Mouse (Mus musculus): ENCODE data around the gene Hmgcs2. TPM values are rescaled to one million over a fixed set of nuclear protein-coding genes. Genes with fewer than 3 reads are reported as not detected.

The Hmgcs2 gene
- polyA plus RNA-seq, 1 experiment = 2.5 TPM

DNA sequence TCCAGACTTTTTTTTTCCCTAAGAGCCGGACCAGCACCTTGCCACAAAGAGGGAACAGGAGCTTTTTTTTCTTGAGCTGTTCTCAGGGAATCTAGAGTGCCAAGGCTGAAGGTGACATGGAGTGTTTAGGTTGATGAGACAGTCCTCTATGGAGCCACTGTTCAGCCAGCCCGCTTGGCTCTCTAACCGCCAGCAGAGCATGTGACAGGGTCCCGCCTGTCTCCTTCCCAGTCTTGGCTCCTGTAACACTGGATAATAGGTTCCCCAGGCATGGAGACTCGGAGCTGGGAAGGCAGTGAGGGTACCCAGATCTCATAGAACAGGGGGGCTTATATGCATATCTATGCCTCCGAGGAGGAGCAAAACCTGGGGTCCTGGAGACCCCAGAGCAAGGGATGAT lies 28.4 kb downstream of the Hmgcs2 start:
- H3K4me1 ChIP-seq (ENCODE audit: control insufficient read depth, insufficient read depth, insufficient read length, low read length) = no peaks in the 10 kb centered on the region
- H3K27ac ChIP-seq (replicated peaks; ENCODE audit: low read depth, low read length) = no peak overlapping the region
- H3K4me3 ChIP-seq (ENCODE audit: insufficient read depth, low read depth, low read length) = no peak overlapping the region

DNA sequence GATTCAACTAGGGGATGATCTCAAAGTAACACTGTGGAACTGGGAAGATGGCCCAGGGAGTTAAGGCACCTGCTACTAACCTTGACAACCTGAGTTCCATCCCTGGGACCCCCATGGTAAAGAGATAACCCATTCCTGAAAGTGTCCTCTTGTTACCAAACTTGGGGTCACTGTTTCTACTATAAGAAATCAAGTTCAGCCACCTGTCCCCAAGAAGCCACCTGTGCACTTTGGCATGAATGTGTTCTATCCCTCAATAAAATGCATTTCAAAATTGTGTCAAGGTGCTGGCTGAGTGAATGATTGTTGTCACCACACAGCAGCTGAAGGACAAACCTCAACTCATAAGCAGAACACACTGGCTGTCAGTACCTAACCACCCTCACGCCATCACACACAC lies 30.2 kb downstream of the Hmgcs2 start:
- no peaks in the 10 kb centered on the region for H3K4me1 ChIP-seq (ENCODE audit: control insufficient read depth, insufficient read depth, insufficient read length, low read length)
- no peak overlapping the region for H3K27ac ChIP-seq (replicated peaks; ENCODE audit: low read depth, low read length)
- no peak overlapping the region for H3K4me3 ChIP-seq (ENCODE audit: insufficient read depth, low read depth, low read length)

DNA sequence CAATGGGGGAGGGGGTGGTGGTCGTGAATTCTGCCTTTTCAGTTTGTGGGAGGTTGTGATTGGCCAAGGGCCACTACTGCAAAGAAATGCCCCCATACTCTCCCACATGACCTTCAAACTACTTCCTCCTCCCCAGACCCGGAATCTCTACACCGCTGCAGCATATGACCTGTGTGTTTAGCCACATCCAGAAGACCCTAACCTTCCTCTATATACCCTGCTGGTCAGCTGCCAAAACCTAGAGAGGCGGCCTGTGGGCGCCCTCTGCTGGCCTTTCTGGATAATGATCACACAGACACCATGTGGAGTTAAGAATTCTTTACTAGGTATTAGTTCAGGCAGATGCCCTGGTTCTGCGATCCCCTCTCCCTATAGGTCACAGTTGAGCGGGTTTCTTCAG lies 32.6 kb downstream of the Hmgcs2 start:
- Histone ChIP-seq H3K27ac (replicated peaks; ENCODE audit: low read depth, low read length) (no peak overlapping the region), H3K4me1 (ENCODE audit: control insufficient read depth, insufficient read depth, insufficient read length, low read length) (no peaks in the 10 kb centered on the region), H3K4me3 (ENCODE audit: insufficient read depth, low read depth, low read length) (no peak overlapping the region)

DNA sequence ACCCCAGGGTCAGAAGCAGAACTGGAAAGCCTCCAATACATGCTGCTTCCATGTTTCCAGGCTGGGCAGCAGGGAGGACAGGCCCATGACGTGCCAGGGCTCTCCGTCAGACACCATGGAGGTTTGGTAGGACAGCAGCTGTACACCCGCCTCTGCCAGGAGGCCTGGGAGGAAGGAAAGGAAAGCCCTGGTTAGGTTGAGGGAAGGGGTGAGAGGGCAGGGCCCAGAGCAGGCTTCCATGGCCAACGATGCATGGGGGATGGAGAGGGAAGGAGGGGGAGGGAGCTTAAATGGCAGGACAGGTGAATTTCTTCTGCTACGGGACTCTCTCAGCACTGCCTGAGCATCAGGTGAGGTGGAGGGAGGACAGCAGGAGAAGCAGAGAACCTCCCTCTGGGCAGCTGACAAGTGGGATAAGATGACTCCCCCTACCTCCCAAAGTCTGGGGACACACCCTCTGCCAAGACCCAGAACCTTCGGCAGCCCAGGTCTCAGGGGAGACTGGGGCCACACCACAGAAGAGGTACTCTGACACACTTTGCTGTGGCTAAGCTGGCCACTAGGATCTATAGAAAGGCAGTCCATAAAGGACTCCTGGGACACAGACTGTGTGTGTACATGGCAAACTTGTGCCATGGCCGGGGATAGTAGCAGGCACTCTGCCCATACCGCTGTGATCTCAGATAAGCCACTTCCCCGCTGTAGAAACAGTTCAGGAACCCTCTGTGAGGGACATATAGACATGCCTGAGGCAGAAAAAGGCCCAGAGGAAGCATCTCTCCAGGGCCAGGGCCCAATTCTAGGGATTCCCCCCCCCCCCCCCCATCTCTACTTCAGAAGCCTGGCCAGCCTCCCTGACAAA lies 33.3 kb downstream of the Hmgcs2 start:
- Histone ChIP-seq H3K27ac (replicated peaks; ENCODE audit: low read depth, low read length) (no peak overlapping the region), H3K4me3 (ENCODE audit: insufficient read depth, low read depth, low read length) (no peak overlapping the region), H3K4me1 (ENCODE audit: control insufficient read depth, insufficient read depth, insufficient read length, low read length) (no peaks in the 10 kb centered on the region)

DNA sequence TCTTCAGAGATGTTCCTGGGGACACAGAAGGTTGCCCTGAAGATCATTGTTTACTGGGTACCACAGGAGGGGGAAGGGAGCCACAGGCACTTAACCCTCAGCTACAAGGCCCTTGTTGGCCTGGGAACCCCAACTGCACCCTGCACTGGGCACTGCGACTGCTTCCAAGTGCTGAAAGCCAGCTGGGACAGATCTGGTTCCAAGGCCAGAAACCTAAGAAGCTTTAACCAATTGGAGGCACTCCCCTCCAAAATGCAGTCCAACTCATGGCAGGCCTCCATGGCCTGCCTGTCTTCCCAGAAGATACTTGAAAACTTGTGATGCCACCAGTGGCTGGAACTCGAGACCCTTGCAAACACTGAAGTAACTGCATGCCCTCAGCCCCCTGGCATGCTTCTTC lies 34.9 kb downstream of the Hmgcs2 start:
- Histone ChIP-seq H3K4me3 (ENCODE audit: insufficient read depth, low read depth, low read length) (no peak overlapping the region), H3K27ac (replicated peaks; ENCODE audit: low read depth, low read length) (no peak overlapping the region), H3K4me1 (ENCODE audit: control insufficient read depth, insufficient read depth, insufficient read length, low read length) (no peaks in the 10 kb centered on the region)

DNA sequence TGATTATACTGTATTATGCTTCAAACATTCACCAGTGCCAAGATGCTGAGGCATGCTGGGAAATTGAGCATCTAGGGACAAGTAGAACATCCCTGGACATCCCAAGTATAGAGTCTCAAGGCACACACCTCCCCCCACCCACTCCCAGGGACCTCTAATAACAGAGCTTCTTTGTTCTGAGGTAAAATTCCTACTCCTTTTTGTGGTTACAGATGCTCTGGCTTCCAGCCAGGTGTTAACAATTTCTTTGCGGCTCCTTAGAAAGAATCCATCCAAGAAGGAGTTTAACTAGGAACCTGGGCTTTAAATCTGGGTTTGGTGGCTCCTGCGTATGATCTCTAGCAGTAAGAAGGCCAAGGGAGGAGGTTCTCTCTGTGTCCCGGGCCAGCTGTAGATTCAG lies 36.9 kb downstream of the Hmgcs2 start:
- Histone ChIP-seq H3K27ac (replicated peaks; ENCODE audit: low read depth, low read length) (no peak overlapping the region), H3K4me1 (ENCODE audit: control insufficient read depth, insufficient read depth, insufficient read length, low read length) (no peaks in the 10 kb centered on the region), H3K4me3 (ENCODE audit: insufficient read depth, low read depth, low read length) (no peak overlapping the region)

DNA sequence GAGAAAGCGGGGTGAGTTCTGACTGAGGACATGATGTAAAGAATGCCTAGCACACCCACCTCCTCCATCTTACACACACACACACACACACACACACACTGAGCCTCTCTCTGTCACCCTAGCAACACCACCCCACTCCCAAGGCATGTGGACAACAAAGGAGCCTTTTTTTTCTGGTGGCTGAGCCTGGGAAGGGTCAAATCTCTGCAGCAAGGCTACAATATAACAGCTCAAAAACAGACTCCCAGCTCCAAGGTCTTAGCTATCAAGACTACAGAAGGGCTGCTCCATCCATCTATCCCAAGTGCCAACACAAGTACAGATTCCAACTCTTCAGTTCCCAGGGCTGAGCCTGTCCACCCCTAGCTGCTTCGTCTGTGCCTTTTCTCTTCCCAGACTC lies 39.0 kb downstream of the Hmgcs2 start:
- H3K27ac ChIP-seq (replicated peaks; ENCODE audit: low read depth, low read length) = no peak overlapping the region
- no peaks in the 10 kb centered on the region for H3K4me1 ChIP-seq (ENCODE audit: control insufficient read depth, insufficient read depth, insufficient read length, low read length)
- H3K4me3 ChIP-seq (ENCODE audit: insufficient read depth, low read depth, low read length) = no peak overlapping the region

DNA sequence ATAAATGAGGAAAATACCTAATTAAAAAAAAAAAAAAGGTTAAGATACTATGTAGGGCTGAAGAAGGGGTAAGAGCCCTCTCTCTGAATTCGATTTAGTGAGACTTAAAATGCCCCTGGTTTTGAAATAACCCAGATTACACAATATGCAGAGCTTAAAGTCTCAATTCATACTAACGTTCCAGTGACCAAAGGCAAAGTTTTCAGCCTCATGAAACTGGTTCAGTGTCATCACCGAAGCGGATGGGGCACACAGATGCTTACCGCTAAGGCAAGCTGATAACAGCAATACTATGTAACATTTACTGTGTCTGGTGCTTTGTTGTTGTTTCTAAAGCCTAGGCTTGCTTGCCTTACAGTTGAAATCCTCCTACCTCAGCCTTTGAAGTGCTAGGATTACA lies 42.0 kb downstream of the Hmgcs2 start:
- H3K27ac ChIP-seq (replicated peaks; ENCODE audit: low read depth, low read length) = no peak overlapping the region
- H3K4me3 ChIP-seq (ENCODE audit: insufficient read depth, low read depth, low read length) = no peak overlapping the region
- no peaks in the 10 kb centered on the region for H3K4me1 ChIP-seq (ENCODE audit: control insufficient read depth, insufficient read depth, insufficient read length, low read length)

DNA sequence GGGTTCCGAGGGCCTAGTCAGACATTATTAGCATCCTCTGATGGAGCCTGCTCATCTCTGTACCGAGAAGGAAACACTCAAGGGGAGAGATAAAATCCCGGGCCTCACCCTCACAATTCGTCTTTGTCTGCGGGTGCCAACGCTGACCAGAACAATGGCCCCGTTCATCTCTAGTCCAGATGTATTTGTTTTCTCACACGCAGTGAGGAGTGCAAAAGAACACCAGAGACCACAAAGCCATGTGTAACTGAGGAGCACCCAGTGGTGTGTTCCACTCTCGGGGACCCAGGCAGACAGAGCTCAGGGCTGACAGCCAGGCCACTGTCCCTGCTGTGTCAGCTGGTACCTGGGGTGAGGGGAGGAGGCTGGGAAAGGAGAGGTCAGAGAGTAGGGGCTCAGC lies 44.0 kb downstream of the Hmgcs2 start:
- H3K27ac ChIP-seq (replicated peaks; ENCODE audit: low read depth, low read length) = no peak overlapping the region
- H3K4me1 ChIP-seq (ENCODE audit: control insufficient read depth, insufficient read depth, insufficient read length, low read length) = no peaks in the 10 kb centered on the region
- no peak overlapping the region for H3K4me3 ChIP-seq (ENCODE audit: insufficient read depth, low read depth, low read length)

DNA sequence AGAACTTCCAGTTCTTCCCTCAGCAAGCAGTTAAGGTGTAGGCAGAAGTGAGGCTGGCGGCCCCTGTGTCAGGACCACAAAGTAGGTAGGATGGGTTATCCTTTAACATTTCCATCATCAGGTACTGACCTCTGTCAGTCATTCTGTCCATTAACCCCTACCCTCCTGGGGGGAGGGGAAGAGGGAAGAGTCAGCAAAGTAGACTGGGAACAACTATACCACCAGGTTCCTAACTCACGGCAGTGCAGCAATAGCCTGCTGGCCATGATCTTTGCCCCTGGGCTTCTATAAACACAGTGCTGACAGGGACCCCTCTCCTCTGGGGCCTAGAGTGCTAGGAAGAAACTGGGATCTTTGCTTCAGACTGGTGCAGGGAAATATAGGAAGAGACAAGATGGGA lies 53.8 kb downstream of the Hmgcs2 start:
- no peaks in the 10 kb centered on the region; the same call in 1 of the 2 replicates for H3K4me1 ChIP-seq (ENCODE audit: control insufficient read depth, insufficient read depth, insufficient read length, low read length)
- H3K4me3 ChIP-seq (ENCODE audit: insufficient read depth, low read depth, low read length) = no peak overlapping the region
- no peak overlapping the region for H3K27ac ChIP-seq (replicated peaks; ENCODE audit: low read depth, low read length)

DNA sequence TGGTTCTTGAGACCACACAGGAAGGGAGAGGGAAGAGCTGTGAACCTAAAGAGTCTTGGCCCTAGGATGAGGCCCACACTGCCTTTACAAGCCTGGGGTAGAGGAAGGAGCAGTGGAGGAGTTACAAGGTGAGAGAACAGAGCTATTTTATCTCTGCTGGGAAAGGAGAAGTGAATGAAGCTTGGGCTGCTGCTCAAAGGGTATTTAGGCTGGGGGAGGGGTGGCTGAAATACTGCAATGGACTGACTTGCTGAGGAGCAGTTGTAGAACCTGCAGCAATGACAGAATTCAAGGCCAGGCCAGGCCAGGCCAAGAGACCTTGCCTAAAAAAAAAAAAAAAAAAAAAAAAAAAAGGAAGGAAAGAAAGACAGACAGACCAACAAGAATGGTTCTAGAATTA lies 55.1 kb downstream of the Hmgcs2 start:
- H3K27ac ChIP-seq (replicated peaks; ENCODE audit: low read depth, low read length) = no peak overlapping the region
- H3K4me3 ChIP-seq (ENCODE audit: insufficient read depth, low read depth, low read length) = no peak overlapping the region
- peaks cover 3% of the 10 kb centered on the region for H3K4me1 ChIP-seq (ENCODE audit: control insufficient read depth, insufficient read depth, insufficient read length, low read length)

DNA sequence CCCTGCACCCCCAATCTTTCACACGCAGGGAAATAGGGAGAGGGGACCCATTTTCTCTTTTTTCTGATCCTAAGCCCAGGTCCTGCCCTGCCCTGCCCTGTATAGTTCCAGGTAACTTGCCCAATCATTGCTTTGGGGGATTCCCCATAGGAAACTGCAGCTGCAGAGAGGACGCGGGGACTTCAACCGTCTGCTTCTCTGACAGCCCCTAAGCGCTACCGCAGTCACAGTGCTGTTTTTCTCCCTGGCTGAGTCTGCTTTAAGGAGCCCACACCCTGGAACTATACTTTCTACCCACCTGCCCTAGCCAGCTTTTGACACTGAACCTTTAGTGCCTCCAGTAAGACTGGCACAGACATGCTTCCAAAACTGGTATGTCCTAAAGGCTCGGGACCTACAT lies 55.7 kb downstream of the Hmgcs2 start:
- Histone ChIP-seq H3K27ac (replicated peaks; ENCODE audit: low read depth, low read length) (no peak overlapping the region), H3K4me1 (ENCODE audit: control insufficient read depth, insufficient read depth, insufficient read length, low read length) (peaks cover 4% of the 10 kb centered on the region), H3K4me3 (ENCODE audit: insufficient read depth, low read depth, low read length) (no peak overlapping the region)

DNA sequence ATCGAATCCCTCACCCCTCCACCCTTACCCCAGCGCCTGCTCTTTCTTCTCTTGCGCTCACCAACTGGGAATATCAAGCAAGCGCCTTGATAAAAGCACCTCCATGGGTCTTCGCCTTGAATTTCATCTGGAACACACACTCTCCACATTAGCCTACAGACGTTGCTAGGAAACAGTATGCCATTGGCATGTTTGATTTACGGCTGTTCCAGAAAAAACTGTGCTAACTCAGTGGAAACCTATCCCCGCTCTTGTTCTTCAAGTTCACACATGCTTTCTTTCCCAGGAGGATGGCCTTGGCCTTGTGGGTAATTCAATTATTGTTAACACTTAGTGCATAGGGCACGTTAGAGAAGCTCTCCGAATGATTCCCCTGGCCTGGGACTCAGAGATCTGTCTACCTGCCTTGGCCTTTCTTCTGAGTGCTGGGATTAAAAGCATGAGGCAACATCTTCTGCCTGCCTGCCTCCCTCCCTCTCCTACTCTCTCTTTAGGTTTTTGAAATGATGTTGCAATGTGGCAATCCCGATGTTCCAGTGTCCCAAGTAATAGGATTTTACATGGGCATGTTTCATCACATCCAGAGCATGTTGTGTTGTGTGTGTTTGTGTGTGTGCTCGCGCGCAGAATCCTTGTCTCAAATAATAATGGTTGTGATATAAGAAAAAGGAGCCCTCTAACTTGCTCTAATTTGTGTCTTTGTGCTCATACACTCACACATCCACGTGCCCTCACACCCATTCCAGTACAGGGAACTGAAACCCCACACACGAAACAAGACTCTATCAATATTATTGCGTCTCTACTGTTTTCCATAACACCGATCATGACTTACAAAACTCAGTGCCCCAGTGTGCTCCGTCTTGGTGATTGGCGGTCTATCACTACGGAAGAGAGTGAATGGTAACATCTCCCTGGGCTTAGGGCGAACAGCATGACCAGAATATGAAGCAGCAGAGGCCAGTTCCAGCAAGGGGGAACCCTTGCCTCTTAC lies 56.7 kb downstream of the Hmgcs2 start:
- Histone ChIP-seq H3K27ac (replicated peaks; ENCODE audit: low read depth, low read length) (no peak overlapping the region), H3K4me3 (ENCODE audit: insufficient read depth, low read depth, low read length) (no peak overlapping the region), H3K4me1 (ENCODE audit: control insufficient read depth, insufficient read depth, insufficient read length, low read length) (peaks cover 7% of the 10 kb centered on the region)

DNA sequence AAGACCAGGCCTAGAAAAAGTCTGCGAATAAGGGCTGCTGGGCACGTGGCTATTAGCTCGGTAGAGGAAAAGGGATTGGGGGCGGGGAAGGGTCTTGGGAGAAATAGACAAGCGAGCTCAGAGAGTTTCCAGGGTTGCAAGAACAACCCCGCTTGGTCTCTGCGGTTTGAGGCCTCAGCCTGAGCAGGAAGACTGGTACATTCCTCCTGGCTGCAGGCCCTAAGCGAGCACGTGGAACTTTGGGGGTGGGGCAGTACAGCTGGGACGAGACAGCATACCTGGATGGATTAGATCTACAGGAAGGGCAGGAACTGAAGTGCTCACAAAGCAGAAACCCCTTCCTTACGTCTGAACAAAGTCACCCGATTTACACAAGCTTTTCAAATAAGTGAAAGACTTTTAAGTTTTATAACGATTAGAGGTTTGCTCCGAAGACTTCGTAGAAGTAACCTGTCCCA lies 58.4 kb downstream of the Hmgcs2 start:
- peak overlapping the region; percentile 57 for H3K4me3 ChIP-seq (ENCODE audit: insufficient read depth, low read depth, low read length)
- H3K27ac ChIP-seq (replicated peaks; ENCODE audit: low read depth, low read length) = no peak overlapping the region

DNA sequence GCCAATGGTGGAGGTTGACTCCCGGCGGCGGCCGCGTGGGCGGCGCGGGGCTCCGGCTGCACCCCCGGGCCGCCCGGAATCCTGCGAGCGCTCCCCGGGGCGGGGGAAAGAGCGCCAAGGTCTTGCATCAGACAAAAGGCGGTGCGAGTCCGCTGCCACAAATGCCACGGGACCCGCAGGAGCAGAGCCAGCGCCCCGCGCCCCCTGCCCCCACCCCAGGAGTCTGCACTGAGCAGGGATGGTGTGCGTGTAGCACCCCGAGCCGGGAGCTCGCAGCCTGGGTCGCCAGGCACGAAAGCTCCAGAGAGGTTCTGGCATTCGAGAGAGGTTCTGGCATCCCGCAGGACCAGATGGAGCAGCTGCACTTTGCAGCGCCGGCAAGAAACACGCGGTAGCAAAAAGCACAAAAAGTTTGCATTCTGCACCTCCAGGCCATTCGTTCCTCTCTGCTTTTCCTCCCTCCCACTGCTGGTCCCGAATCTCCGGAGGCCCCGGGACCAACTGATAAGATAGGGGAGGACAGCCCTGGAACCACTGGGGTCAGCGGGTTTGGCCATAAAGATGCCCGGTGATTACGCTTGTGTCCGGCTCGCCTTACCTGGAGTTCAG lies 59.0 kb downstream of the Hmgcs2 start:
- H3K4me3 ChIP-seq (ENCODE audit: insufficient read depth, low read depth, low read length) = peak overlapping the region; percentile 57
- H3K27ac ChIP-seq (replicated peaks; ENCODE audit: low read depth, low read length) = no peak overlapping the region
- peaks cover 7% of the 10 kb centered on the region for H3K4me1 ChIP-seq (ENCODE audit: control insufficient read depth, insufficient read depth, insufficient read length, low read length)

More for the DNA sequence above, 58.4 kb downstream of the Hmgcs2 start:
- peaks cover 7% of the 10 kb centered on the region for H3K4me1 ChIP-seq (ENCODE audit: control insufficient read depth, insufficient read depth, insufficient read length, low read length)

Measured in brown adipose tissue, adult 24 weeks (tissue).